Mouse (Mus musculus) urinary bladder, adult 18-20 months (tissue): Measurements from ENCODE around the gene Src.

Experiments
- DNase-seq, 2 experiments: peaks; one replicate each; pipeline ENCODE4 v3.0.0; 2022; ENCODE audit warnings: low spot score in 2 of 2, mixed read lengths in 2 of 2

The Src gene

DNA sequence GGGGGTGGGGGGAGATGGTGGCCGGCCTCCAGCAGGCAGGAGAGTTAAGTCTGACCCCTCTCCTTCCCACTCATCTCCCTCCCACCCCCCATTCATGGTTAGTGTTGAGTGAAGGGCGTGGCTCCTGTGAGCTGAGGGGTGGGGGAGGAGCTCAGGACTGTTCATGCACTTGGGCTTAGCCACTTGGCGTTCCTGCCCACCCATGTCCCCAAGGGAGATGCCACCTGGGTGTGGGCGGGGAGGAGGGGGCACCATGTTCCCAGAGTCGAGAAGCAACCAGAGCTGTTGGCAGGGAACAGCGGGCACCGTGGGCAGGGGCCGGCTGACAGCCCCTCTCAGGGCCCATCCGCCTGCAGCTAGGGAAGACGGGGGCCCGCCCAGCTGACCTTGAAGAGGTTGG lies 18.3 kb downstream of the Src start:
- DNase-seq: no peak

DNA sequence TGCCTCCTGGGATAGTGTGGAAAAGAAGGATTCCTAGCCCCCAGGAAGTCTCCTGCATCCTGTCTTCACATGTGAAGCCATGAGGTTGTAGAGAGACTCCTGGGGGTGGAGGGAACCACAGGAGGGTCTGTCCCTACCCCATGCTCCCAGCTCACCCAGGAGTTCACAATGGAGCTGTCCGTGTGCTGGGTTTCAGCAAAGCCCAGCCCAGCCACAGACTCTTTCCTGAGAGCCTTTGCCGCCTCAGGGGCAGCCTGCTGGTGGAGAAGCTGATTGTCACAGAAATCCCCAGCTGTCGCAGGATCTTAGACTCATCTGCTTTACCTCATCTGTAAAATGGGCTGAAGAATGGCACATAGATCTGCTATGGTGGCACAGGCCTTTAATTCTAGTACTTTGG lies 18.9 kb downstream of the Src start:
- no peak for DNase-seq

DNA sequence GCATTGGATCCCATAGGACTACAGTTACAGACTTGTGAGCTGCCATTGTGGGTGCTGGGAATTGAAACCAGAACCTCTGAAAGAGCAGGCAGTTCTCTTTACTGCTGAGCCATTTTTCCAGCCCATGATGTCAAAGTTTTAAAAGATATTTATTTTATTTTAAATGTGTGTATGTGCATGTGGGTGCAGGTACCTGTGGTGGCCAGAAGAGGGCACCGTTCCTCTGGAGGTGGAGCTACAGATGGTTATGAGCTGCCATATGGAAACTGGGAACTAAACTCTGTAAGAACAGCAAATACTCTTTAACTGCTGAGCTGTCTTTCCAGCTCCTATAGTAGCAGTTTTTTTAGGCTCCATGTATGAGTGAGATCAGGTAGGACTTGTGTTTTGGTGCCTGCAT lies 23.1 kb downstream of the Src start:
- no peak for DNase-seq

DNA sequence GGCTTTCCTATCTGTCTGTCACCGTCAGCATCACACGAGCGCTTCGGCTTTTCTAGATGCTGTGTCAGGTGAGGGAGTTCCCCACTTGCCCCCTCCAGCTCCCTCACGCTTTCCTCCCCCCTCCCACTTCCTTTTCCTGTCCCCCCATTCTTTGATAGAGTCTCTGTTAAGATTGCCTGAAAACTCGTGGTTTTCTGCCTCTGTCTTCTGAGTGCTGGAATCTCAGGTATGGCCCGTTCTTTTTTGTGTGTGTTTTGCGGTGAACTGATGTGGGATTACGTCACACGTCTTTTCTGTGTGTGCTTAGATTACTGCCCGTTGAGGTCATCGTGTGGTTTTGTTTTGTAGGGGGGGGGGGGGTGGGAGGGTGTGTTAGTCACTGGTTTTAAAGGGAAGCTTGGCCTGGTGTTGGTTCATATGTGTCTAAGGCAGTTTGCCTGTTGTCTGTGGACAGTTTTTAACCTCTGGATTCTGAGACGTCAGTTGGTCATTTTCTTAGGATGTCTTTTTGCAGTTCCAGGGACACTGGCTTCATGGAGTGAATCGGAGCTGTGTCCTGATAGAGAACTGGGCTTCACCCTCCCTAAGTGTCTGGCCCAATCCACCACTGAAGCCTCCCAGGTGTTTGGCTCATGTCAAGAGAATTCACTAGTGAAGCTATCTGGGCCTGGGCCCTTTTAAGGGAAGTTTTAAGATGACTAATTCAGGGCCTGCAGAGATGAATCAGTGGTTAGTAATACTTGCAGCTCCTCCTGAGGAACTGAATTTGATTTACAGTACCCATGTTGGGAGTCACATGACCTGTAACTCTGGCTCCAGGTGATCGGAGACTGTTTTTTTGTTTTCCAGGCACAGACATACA lies 29.3 kb downstream of the Src start:
- no peak for DNase-seq

DNA sequence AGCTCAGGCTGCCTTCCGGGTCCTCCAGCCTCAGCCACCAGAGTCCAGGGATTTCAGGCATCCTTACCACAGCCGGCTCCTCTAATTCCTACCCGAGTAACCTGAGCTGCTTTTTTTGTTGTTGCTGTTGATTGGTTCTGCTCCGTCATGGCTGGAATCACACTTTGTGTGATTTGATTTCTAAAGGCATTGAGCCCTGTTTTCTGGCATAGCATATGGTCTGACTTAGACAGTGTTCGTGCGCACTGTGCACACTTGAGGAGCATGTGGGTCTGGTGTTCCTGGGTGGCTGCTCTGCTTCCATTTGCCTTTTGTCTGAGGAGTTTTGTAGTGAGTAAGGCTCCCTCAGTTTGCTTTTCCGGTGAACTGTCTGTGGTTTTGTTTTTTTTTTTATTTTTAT lies 30.1 kb downstream of the Src start:
- DNase-seq: no peak

DNA sequence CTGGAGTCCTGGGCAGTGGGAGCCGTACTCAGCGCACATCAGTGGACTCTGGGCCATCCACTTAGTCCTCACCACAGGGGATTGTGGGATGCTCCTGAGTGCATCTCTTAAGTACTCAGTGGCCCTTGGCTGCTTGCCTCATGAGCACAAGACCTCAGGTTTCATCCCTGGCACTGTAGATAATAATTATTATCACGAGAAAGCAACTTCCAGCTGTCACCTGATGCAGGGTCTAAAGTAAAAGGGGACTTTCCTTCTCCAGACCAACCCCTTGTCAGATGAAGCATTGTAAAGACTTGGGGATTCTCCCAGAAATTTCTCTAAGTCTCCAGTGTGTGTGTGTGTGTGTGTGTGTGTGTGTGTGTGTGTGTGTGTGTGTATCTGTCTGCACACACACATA lies 32.7 kb downstream of the Src start:
- no peak for DNase-seq

DNA sequence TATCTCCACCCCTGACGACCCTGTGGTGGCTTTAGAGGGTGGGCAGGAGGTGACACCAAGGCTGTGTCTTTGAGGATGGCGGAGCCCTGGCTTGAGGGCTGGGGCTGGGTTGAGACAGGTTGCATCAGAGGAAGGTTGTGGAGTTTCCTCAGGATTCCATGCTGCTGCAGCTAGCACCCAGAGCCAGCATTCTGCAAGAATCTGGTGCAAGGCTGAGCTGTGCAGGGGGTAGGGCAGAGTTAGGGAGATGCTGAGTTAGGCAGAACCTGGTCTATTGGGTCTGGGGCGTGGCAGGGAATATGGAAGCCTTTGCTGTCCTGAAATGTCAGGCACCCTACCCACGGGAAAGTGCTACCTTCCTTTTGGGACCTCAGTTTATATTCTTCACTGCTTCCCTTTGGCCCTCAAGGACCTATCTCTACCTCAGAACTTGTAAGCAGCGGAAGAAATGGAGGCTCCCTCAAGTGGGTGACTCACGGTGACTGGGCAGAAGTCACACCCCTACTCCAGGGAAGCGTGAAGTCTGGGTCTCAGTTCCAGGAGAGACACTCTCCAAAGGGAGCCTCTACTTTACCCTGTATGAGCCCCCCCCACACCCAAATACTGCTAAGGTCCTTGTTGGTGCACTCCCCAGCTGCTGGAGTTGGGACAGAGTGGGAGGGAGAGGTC lies 33.3 kb downstream of the Src start:
- no peak for DNase-seq

DNA sequence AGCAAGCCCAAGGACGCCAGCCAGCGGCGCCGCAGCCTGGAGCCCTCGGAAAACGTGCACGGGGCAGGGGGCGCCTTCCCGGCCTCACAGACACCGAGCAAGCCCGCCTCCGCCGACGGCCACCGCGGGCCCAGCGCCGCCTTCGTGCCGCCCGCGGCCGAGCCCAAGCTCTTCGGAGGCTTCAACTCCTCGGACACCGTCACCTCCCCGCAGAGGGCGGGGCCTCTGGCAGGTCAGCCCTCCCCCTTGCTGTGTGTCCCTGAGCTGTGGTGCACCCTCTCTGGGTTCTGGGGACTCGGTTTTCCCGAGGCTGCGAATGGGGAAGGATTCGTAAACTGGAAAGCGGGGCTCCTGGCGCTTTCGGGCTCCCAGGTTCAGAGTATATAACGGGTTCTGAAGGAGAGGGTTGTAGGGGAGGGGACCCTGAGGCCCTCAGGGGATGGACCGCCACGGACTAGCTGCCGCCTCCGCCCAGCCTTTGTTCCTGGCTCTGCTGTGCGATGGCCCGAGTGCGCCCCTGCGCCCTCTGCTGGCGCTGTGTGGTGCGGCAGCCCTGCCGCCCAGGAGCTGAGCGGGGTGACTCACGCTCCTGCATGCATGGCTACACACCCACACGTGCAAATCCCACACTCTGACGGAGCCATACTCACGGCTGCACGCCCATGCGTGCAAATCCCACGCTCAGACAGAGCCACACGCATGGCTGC lies 39.0 kb downstream of the Src start:
- DNase-seq: peak; percentile 92 to 94

DNA sequence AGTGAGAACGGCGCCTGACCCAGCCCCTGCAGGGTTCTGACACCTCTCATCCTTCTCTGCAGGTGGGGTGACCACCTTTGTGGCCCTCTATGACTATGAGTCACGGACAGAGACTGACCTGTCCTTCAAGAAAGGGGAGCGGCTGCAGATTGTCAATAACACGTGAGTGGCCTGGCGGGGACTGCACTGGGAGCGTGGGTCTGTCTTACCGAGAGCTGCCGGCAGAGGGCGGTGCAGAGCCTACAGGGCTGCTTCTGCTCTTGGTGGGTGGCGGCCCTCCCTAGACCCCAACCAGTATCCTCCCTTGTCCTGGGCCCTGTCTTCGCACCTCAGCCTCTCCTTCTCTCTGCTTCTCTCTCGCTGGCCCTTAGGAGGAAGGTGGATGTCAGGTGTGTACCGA lies 40.2 kb downstream of the Src start:
- DNase-seq: peak; percentile 67 to 84

DNA sequence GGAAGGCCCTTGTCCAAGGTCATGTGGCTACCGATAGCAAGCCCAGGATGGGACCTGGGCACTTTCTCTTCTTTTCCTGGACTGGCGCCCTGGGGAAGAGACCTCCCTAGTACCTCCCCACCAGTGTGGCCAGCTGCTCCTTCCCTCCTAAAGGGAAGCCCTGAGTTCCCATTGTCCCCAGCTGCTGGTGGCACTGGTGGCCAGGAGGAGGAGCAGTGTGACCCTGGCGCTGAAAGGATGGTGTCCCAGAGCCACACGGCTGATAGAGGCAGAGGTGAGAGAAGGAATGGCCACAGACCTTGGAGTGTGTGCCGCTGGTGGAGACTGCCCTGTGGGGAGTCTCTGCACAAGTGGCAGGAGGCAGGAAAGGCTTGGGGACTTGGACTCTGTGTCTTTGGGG lies 41.5 kb downstream of the Src start:
- no peak for DNase-seq

DNA sequence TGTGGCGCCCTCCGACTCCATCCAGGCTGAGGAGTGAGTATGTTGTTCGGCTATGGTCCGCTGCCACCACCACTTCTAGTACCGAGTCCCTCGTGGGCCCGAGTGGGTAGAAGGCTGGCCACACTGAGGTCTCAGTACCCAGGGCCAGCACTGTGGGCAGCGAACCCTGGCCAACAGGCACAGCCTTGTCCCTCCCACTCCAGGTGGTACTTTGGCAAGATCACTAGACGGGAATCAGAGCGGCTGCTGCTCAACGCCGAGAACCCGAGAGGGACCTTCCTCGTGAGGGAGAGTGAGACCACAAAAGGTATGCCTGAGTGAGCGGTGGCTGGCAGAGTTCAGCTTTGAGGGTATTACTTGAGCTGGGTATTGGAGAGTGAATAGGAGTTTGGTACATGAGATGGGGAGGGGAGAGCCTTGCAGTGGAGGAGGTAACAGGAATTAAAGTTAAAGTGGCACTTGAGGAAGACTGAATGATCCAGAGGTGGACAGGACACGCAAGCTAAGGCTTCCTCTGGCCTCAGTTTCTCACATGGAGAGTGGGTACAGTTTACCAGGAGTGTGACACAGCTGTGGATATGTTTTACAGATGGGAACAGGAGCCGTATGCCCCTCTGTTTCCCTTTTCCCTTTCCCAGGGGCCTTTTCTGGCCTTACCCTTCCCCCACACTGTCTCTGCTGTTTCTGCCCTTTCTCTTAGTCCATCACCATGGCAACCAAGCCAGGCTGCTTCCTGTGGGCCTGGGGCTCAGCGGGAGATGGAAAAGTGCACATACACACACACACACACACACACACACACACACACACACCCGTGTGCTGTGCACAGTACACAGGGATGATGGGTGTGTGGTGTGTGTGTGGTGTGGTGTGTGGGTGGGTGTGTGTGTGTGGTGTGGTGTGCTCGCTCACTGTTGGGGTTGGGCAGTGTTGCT lies 44.8 kb downstream of the Src start:
- no peak for DNase-seq

DNA sequence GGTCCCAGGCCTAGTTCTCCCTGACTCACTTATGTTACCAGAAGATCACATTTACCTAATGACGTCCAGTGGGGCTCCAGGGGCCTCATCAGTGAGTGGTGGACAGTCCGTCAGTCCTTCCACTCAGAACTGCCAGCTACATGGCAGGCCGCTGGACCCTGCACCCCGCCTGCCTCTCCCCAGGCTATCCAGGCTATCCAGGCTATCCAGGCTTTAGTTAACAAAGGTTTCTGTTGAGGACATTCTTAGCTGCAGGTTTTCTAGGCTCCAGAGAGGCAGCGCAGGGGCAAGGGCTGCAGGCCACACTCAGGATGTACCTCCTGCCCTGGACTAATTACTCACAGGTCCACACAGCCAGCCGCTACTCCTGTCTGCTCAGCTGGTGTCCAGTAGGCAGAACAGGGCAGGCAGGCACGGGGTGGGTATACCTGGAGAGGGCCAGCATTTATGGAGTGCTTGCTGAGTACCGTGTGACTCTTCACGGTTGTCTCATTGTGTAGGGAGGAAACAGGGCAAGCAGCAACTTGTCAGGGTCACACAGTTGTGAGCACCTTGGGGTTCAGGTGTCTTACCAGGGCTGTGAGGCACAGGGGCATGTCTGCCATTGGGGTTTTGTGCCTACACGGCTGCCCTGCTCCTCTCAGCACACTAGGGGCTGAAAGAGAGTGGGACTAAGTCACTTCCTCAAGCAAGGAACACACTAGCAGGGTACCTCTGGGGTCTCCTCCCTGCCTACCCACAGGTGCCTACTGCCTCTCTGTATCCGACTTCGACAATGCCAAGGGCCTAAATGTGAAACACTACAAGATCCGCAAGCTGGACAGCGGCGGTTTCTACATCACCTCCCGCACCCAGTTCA lies 45.9 kb downstream of the Src start:
- DNase-seq: peak in 1 of 2 experiments; percentile 42

DNA sequence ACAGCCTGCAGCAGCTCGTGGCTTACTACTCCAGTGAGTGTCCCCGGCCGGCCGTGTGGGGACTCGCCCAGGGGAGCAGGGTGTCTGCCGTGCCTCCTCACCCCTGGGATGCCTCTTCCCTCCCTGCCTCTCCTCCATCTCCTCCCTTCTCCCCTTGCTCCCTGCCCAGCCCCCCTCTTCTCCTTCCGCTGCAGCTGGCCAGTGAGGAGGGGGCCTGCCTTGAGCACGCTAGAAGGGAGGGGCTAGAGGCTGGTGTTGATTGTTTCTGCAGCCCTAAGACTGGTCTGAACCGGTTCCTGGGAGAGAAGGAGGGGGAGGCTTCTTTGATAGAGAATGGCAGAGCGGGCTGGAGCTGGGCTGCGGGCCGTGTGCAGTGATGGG lies 46.5 kb downstream of the Src start:
- peak in 1 of 2 experiments; percentile 44 for DNase-seq

DNA sequence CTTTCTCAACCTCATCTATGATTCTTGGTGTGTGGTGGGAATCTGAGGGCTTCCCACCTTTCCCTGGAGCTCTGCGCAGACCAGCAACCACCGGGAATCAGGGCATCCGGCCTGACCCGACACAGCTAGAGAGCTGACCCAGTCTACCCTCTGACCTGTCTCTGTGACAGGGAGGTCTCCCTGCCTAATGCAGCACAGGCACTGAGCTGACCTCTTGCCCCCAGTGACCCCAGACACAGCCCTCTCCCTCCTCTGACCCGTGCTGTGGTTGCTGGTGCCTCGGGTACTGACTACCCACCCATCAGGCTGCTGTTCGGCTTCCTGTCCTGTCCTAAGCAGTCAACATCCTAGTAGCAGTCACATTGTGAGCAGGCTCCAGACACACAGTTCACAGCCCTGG lies 48.6 kb downstream of the Src start:
- DNase-seq: no peak

DNA sequence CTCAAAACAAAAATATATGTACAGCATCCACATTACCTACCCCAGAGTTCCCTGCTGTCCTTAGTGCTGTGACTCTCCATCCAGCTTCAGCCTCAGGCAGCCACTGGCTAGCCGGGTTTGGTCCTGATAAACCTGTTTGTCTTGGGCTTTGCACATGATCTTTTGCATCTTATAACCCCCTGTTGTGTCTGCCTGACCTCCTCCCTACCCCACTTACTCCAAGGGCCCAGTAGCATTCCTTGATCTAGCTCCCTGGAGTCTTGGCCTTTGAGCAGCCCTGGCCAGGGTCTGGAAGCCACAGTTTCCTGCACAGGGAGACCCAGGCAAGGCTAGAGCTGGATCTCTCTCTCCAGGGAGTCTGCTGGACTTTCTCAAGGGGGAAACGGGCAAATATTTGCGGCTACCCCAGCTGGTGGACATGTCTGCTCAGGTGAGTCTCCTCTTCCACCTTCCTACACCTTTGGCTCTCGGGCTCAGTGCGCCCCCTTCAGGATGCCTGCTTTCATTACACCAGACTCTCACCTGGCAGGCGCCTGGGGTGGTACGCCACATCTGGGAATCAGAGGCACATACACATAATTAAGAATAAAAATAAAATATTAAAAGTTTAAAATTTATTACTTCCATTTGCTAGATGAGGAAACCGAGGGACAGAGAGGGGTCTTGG lies 50.0 kb downstream of the Src start:
- peak in 1 of 2 experiments; percentile 61 for DNase-seq

DNA sequence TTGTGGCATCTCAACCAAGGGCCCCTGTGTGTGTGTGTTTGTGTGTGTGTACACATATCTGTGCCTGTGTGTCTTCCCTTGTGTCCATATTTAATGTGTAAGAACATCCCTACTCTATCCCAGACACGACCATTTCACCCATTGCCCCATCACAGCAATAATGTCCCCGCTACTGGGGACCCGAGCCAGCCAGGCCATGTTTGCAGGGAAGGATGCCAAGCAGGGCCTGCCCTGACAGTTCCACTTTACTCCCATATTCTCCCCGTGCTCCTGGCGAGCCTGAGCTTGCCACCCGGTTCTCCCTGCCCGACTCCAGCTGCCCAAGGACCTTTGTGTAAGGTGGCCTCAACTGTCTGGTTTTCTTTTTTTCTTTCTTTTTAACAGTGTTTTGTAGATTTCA lies 53.0 kb downstream of the Src start:
- peak; percentile 65 to 76 for DNase-seq

DNA sequence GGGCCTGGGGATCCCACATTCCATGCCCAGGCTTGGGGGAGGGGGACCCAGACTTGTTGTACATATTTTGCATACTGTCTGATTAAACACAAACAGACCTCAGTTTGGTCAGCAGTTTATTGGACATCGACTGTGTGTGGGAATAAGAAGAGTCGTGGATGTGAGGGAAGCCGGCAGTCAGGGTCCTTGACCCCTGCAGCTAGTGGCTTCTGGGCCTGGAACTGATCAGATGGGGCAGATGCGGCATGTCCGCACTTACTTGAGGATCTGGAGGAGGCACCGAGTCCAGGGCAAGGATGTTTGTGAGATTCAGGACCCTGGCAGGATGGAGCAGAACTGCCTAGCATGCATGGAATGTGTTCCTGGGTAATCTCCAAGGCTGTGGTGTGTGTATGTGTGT lies 53.5 kb downstream of the Src start:
- DNase-seq: no peak

DNA sequence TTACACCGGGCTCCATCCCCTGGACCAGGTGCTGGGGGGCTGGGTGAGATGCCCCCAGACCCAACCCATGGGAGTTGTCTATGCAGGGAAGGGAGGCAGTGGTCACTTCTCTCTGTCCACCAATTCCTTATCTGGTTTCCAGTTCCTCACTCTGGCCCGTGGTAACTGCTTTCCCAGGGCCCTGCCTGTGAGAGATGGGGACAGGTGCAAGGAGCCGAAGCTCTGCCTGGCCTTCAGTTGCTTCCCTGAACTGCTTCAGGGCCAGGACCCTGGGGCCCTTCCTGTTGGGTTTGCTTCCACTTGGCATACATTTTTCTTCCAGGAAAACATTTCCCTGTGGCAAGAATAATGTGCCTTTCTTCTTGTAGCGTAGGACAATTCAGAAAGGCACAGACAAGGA lies 54.2 kb downstream of the Src start:
- DNase-seq: no peak

DNA sequence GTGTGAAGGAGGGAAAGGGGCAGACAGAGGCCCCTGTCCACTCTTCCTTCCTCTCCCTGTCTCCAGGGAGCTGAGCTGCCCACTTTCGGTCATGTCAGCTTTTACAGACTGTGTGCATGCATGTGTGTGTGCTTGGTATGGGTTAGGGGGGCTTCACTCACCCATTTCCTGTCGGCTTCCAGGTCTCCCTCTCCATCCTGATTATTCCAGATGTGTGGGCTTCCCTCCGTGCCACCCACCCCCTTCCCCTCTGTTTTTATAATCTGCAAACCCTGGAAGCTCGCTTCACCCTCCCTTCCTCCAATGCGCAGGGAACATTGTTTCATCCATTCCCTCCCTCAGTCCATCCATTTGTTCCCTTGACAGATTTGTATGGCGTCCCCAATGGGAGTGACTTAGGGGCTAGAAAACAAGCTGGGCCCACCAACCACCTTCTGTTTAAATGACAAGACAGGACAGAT lies 56.1 kb downstream of the Src start:
- no peak for DNase-seq
